Mouse (Mus musculus) hindbrain, embryonic 10.5 days (tissue): Measurements from ENCODE around the gene H2-Ke6. TPM values are rescaled to one million over a fixed set of nuclear protein-coding genes. Genes with fewer than 3 reads are reported as not detected.

Experiments
- DNase-seq: peaks from one replicate; pipeline ENCODE4 v3.0.0-alpha.2; 2017; ENCODE audit warnings: low spot score
- H3K27ac ChIP-seq: fragments of 300-500 bp; sonication (generic); 2 replicates; pipeline ENCODE4 v1.5.1; 2016; ENCODE audit warnings: mild to moderate bottlenecking, moderate library complexity
- H3K27me3 ChIP-seq: fragments of 300-500 bp; sonication (generic); 2 replicates; pipeline ENCODE4 v1.6.1; 2016; ENCODE audit warnings: mild to moderate bottlenecking; ENCODE audit not compliant: poor library complexity, insufficient read depth, severe bottlenecking
- H3K36me3 ChIP-seq: fragments of 300-500 bp; sonication (generic); 2 replicates; pipeline ENCODE4 v1.6.1; 2016; ENCODE audit warnings: mild to moderate bottlenecking, moderate library complexity
- H3K4me1 ChIP-seq: fragments of 300-500 bp; sonication (generic); replicated peaks from 2 replicates; pipeline ENCODE4 v1.6.1; 2016; ENCODE audit warnings: mild to moderate bottlenecking
- H3K4me3 ChIP-seq: fragments of 300-500 bp; sonication (generic); 2 replicates; pipeline ENCODE4 v1.5.1; 2016; ENCODE audit warnings: mild to moderate bottlenecking, moderate library complexity
- H3K9me3 ChIP-seq: fragments of 300-500 bp; sonication (generic); 2 replicates; pipeline ENCODE4 v1.6.1; 2016; ENCODE audit warnings: mild to moderate bottlenecking, moderate library complexity
- WGBS: fragments of 180-500 bp; shearing (Covaris S2); methylation state at CpG from one replicate; pipeline ENCODE4 v1.1.7; 2016; 5-methylcytosine and 5-hydroxymethylcytosine counted together
- polyA plus RNA-seq: library from polyadenylated mRNA; unstranded; fragments of >200 nt; fragmentation: Nextera tagmentation; extraction: Ambion mirVana; gene quantifications from 2 replicates; pipeline ENCODE4 v1.2.1, GENCODE M21; 2016

H2-Ke6 gene
- polyA plus RNA-seq, 1 experiment from 2014 or later, result 65.5 TPM

DNA sequence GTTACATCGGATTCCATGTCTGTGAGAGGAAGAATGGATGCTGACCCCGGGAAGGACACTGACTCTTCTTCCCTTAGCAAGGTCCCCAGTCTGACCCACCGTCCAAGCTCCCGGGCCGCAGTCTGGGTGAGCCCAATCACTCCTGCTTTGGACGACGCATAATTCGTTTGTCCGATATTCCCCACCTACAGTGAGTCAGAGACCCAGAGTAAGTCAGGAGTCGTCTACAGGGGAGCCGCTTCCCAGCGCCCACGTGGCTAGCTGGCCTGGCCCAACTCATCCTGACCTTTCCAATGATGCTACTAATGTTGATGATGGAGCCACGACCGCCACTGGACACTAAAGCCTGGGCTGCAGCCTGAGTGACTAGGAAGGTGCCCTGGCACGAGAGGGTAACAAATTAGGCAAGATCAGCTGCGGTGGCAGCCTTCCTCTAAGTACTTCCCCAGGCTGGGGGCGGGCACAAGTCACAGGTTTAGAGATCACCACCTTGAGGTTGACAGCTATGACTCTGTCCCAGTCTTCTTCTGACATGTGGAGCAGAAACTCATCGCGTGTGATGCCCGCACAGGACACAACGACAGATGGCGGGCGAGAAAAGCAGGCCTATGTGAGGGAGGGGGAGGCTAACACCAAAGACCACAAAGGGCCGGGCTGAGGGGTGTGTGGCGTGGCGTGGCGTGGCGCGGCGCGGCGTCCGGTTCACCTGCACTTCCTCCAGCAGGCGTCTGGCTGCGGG lies 774 bp downstream of the H2-Ke6 start:
- peak overlapping the region; percentile 74 for H3K4me3 ChIP-seq
- peak; percentile 38 for DNase-seq
- H3K27me3 ChIP-seq, result no peaks in the 10 kb centered on the region
- WGBS, result 4% methylated on average over 36 of the region's 36 CpGs
- peaks cover 45% of the 10 kb centered on the region for H3K36me3 ChIP-seq
- H3K9me3 ChIP-seq, result peaks cover 11% of the 10 kb centered on the region
- H3K4me1 ChIP-seq, result peaks cover 83% of the 10 kb centered on the region
- H3K27ac ChIP-seq, result peak overlapping the region; percentile 98

DNA sequence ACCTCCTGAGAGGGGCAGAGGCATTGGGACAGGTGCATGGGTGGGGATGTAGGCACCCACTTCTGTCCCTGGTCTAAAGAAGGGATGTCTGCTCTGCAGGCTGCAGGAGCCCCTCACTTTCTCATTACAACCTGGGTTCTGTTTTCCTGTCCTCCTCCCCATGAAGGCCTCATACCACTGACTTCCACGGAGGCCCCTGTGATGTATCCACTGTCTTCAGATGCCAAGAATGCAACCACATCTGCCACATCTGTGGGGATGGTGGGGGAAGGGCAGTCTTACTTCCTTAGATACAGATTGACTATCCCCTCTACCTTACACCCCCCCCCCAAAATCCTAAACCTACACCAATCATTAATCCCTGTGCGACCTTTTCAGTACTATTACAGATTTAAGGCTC lies 1.6 kb downstream of the H2-Ke6 start:
- Histone ChIP-seq H3K4me1 (peaks cover 82% of the 10 kb centered on the region), H3K27me3 (no peaks in the 10 kb centered on the region), H3K9me3 (peaks cover 20% of the 10 kb centered on the region), H3K4me3 (peak overlapping the region; percentile 74), H3K36me3 (peaks cover 54% of the 10 kb centered on the region), H3K27ac (peak overlapping the region; percentile 98)
- 19% methylated on average over 2 of the region's 2 CpGs for WGBS
- DNase-seq, result no peak

DNA sequence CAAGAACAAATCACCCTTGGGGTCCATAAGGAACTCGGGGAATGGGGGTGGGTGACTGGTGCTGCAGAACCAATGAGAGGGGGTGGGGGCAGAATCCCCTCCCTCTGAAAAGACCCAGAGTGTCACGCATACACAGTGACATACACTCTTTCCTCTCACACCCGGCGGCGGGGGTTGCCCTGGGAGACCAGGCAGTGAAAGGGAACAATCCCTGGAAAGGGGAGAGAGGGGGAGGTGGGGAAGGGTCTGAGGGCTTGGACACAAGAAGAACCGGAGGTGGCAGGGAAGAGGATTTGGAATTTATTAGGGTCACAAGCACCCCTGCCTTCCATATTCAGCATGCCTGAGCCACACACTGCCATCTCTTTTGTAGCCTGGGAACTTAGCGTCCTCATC lies 2.1 kb downstream of the H2-Ke6 start:
- peak overlapping the region; percentile 74 for H3K4me3 ChIP-seq
- peaks cover 58% of the 10 kb centered on the region for H3K36me3 ChIP-seq
- H3K9me3 ChIP-seq, result peaks cover 25% of the 10 kb centered on the region
- H3K4me1 ChIP-seq, result peaks cover 79% of the 10 kb centered on the region
- H3K27me3 ChIP-seq, result no peaks in the 10 kb centered on the region
- peak overlapping the region; percentile 98 for H3K27ac ChIP-seq
- under 1% methylated on average over 7 of the region's 7 CpGs for WGBS
- DNase-seq, result peak; percentile 96

DNA sequence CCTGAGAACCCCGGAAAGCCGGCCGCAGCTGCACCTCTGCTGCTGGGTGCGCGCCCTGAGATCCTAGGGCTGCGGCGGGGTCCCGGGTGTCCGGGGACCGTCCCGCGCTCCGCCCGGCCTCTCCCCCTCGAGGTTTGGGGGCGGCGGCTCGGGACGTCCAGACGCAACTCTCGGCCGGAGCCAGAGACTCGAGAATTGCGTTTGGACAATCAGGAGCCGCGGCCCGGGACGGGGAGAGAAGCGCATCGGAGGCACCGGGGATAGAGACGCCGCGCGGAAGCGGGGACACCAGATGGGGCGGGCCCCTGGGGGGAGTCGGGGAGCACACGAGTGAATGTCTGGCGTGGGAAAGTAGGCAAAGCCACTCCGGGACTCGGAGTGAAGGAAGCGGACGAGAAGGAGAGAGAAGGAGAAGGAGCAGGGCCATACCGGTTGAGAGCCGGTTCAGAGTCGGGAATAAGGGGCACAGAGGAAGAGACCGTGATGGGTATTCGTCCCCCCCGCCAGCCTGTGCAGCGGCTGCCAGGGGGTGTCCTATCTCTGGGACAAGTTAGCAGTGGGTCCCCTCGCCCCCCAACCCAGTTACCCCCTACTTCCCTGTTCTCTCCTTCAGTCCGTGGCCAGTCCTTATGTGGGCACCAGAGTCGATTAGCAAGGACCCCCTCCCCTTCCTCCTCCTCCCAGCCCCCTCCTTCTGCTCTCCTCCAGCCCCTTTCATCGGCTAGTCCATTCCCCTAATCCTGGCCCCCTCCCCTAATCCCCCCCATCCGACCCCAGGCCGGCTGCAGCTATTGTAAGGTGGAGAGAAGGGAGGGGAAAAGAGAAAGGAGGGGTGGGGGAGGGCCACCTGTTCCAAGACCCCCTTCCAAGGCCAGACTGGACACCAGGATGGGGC lies 2.8 kb downstream of the H2-Ke6 start:
- Histone ChIP-seq H3K9me3 (peaks cover 31% of the 10 kb centered on the region), H3K4me3 (peak overlapping the region; percentile 74), H3K27me3 (no peaks in the 10 kb centered on the region), H3K36me3 (peaks cover 61% of the 10 kb centered on the region), H3K27ac (peak overlapping the region; percentile 98), H3K4me1 (peaks cover 72% of the 10 kb centered on the region)
- peak; percentile 90 for DNase-seq
- under 1% methylated on average over 57 of the region's 57 CpGs for WGBS

DNA sequence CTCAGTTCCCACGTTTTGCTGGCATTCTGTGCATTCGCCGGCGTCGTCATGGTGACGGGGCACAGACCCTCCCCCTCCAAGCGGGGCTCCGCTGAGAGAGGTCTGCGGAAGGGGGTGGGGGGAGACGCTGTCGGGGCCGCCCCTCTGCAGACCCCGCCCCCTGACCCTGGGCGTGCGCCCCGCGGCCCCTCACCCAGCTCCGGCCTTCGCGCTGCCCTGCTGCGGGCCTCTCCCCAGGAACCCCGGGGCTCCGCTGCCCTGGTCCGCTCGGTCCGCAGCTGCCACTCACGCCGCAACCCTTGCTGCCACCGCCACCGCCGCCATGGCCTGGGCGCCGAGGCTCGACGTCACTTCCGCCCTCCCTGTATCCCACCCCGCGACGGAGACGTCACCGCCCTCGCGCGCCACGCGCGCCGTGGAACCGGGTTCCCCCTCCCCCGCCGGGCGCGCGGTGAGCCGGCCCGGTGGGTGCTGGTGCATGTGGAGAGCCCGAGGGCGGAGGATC lies 3.5 kb downstream of the H2-Ke6 start, which contains the start of gene Ring1:
Ring1 (minus strand) TSS at position 364 of the 505 bp plus-strand sequence.
- peak within 1 kb of the TSS; percentile 74 for H3K4me3 ChIP-seq
- peaks cover 65% of the 10 kb centered on the region for H3K4me1 ChIP-seq
- under 1% methylated on average over 57 of the region's 58 CpGs for WGBS
- H3K27me3 ChIP-seq, result no peaks in the 10 kb centered on the region
- peak; percentile 94 for DNase-seq
- H3K9me3 ChIP-seq, result peaks cover 38% of the 10 kb centered on the region
- H3K36me3 ChIP-seq, result peaks cover 61% of the 10 kb centered on the region
- peak within 1 kb of the TSS; percentile 98 for H3K27ac ChIP-seq

DNA sequence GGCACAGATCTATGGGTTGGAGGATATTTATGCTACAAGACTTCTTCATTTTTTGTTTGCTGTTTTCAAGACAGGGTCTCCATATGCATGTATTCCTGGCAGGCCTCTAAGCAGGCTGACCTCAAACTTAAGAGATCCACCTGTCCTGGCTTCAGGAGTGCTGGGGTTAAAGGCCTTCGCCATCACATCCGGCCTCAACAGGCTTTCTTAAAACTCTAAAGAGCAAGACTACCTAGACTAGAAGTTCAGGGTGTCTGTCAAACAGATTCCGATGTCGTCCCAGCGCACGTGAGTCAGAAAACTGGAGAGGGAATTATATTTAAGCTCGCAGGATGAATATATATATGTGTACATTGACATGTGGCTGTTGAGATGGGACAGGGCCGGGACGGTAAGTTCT lies 4.2 kb downstream of the H2-Ke6 start:
- Histone ChIP-seq H3K27me3 (no peaks in the 10 kb centered on the region), H3K4me1 (peaks cover 58% of the 10 kb centered on the region), H3K36me3 (peaks cover 59% of the 10 kb centered on the region), H3K27ac (peak overlapping the region; percentile 98), H3K9me3 (peaks cover 43% of the 10 kb centered on the region), H3K4me3 (peak overlapping the region; percentile 74)
- WGBS, result 70% methylated on average over 9 of the region's 9 CpGs
- no peak for DNase-seq

DNA sequence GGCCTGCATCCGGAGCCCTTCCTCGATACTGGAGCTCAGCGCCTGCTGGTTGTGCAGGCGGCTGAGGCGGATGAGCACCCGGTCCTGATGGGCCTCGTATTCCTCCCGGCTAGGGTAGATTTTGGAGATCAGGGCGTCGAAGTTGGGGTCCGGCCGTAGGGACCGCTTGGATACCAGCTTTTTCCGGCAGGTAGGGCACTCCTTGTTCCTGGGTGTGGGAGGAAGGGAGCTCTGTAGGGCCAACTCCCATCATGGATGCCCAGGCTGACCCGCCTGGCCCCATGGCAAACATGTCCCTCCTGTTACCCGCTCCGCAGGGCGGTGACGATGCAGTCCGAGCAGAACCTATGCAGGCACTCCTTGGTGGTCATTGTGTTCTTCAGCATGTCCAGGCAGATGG lies 4.9 kb downstream of the H2-Ke6 start:
- Histone ChIP-seq H3K4me3 (peak overlapping the region; percentile 74), H3K27ac (peak overlapping the region; percentile 98; the same call in 1 of the 2 replicates), H3K4me1 (peaks cover 51% of the 10 kb centered on the region), H3K9me3 (peaks cover 43% of the 10 kb centered on the region), H3K36me3 (peaks cover 54% of the 10 kb centered on the region), H3K27me3 (no peaks in the 10 kb centered on the region)
- no peak for DNase-seq
- WGBS, result 94% methylated on average over 20 of the region's 20 CpGs

DNA sequence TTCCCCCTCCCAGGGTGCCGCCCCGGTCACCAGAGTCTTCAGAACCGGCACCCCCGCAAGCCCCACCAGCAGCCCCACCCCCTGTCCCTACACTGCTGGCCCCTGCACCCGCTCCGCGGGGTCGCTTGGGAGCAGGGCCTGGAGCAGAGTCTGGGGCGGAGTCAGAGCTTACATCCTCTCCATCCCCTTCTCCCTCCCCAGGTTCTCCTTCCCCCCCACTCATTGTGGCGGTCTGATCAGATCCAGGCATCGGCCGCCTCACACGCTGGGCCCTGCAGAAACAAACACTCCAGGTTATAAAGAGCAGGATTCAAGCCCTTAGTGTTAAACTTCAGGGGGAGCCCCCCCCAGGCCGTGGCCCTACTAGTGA lies 5.5 kb downstream of the H2-Ke6 start:
- H3K4me1 ChIP-seq, result peaks cover 45% of the 10 kb centered on the region
- 0 out of 2 replicates have a peak overlapping the region, but pooled peaks have one; percentile 56 for H3K27ac ChIP-seq
- H3K9me3 ChIP-seq, result peaks cover 43% of the 10 kb centered on the region
- peaks cover 52% of the 10 kb centered on the region for H3K36me3 ChIP-seq
- H3K27me3 ChIP-seq, result no peaks in the 10 kb centered on the region
- H3K4me3 ChIP-seq, result peak overlapping the region; percentile 74; the same call in 1 of the 2 replicates
- DNase-seq, result no peak
- WGBS, result 95% methylated on average over 14 of the region's 14 CpGs

DNA sequence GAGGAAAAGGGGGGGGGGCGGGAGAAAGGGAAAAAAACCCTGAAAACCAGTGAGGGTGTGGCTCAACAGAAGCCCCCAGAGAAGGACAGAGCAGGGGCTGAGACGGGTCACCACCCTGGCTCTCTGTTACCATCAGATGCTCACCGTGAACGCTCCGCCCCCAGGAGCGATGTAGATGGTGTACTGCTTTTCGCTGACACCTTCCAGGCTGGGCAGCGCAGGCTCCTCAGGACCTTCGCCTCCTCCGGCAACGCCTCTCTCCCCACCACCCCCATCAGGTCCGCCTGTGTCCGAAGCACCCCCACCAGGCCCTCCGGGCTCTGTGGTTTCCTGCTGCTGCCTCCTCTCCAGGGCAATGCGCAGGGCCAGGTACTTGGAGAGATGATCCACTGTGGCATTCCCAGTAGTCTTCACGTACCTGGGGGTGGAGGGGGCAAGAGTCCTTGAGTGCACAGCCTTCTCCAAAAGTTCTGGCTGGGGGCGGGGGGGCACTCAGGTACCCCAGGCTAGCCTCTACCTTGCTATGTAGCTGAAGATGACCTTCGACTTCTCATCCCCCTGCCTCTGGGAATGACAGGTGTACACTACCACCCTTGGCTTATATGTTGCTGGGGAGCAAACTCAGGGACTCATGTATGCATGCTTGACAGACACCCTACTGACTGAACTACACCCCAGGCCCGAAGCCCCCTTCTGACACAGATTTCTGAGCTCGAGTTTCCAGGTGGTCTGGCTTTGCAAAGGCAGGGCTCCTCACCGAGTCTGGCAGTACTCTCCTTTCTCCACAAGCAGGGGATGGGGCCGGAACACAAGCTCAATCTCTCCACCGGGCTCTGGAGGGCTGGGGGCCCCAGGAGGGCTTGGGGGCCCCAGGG lies 6.1 kb downstream of the H2-Ke6 start:
- WGBS, result 96% methylated on average over 23 of the region's 23 CpGs
- no peak for DNase-seq
- H3K4me1 ChIP-seq, result peaks cover 39% of the 10 kb centered on the region
- H3K4me3 ChIP-seq, result peak overlapping the region; percentile 74
- peaks cover 55% of the 10 kb centered on the region for H3K36me3 ChIP-seq
- peaks cover 43% of the 10 kb centered on the region for H3K9me3 ChIP-seq
- H3K27ac ChIP-seq, result 0 out of 2 replicates have a peak overlapping the region, but pooled peaks have one; percentile 56
- H3K27me3 ChIP-seq, result no peaks in the 10 kb centered on the region

DNA sequence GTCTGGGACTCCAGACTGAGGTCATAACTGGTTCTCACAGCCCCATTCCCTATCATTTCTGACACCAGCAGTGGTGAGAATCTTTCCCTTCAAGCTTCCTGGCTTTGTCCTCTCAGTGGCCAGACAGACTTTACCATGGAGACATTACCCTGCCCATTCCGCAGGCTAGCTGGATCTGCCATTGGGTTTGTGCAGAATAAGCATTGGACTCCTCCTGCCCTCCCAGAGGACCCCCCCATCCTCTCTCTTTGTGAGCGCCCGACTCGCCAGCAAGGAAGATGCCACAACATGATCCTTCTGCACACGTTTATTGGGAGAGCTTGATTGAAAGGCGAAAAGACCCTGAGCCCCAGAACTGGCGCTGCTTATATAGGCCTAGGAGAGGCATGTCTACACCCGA lies 14.4 kb downstream of the H2-Ke6 start:
- no peak overlapping the region for H3K4me3 ChIP-seq
- H3K36me3 ChIP-seq, result peaks cover 43% of the 10 kb centered on the region
- DNase-seq, result no peak
- no peaks in the 10 kb centered on the region for H3K27me3 ChIP-seq
- H3K9me3 ChIP-seq, result peaks cover 18% of the 10 kb centered on the region
- 94% methylated on average over 8 of the region's 8 CpGs for WGBS
- no peak overlapping the region for H3K27ac ChIP-seq
- H3K4me1 ChIP-seq, result no peaks in the 10 kb centered on the region

DNA sequence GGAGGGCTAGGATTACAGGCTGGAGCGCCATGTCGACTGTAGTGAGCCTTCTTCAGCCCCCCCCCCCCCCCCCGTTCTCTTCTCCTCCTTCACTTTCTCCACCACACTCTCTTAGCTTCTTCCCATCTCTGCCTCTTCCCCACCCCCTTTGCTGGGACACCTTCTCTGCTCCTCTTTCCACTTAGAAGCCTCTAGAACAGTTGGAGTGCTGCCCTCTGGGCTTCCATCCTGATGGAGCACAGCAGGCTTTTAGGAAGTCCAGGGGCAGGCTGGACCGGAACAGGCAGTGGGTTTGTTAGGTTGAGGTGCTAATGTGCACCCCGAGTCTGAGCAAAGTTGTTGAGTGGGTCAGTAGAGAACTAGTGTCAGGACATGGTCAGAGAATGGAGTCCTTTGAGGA lies 17.7 kb downstream of the H2-Ke6 start:
- DNase-seq, result no peak
- WGBS, result 71% methylated on average over 5 of the region's 5 CpGs
- H3K9me3 ChIP-seq, result peaks cover 13% of the 10 kb centered on the region

DNA sequence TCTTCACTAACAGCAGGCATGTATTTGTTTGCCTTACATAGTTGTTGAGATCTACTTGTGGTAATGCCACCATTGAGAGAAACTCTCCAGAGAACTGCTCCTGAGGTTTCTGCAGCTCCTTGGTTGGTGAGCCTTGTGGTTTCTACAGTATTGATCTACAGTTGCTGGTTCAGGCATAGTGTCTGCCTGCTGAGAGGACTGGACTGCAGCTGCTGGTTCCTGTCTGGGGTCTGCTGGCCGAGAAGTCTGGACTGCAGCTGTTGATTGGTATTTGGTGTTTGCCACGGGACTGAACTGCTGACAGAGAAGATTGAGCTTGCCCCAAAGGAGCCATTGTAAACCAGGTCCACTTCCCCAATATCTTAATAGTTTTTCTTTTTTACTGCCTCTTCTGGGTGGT lies 21.3 kb downstream of the H2-Ke6 start:
- WGBS, result 65% methylated on average over 2 of the region's 2 CpGs
- Histone ChIP-seq H3K27me3 (peaks cover 13% of the 10 kb centered on the region), H3K9me3 (0 out of 2 replicates have a peak, but pooled peaks cover 3% of the 10 kb centered on the region), H3K27ac (no peak overlapping the region), H3K4me1 (0 out of 2 replicates have a peak, but pooled peaks cover 2% of the 10 kb centered on the region), H3K36me3 (no peaks in the 10 kb centered on the region), H3K4me3 (no peak overlapping the region)
- no peak for DNase-seq

More for the DNA sequence above, 17.7 kb downstream of the H2-Ke6 start:
- H3K27me3 ChIP-seq, result 0 out of 2 replicates have a peak, but pooled peaks cover 4% of the 10 kb centered on the region
- no peak overlapping the region for H3K27ac ChIP-seq
- no peak overlapping the region for H3K4me3 ChIP-seq
- peaks cover 21% of the 10 kb centered on the region for H3K36me3 ChIP-seq
- no peaks in the 10 kb centered on the region for H3K4me1 ChIP-seq
